Mouse (Mus musculus): ENCODE results near the gene Dgkk.
"Not testable (repeated sequence)": the region's sequence is repeated elsewhere in the genome, so short reads cannot be mapped to it uniquely, and the experiment has no call there.

Dgkk gene

GRCm38 (mm10) chrX:6779006-6779405 lies at the start of gene Dgkk:
TSS of gene Dgkk (plus strand) at chrX:6779306.
- in situ Hi-C loops (cut with MboI, MseI): loop anchor here (10.0 kb wide), 2 partner anchors 56 to 1676 kb away; no protein-coding TSS in a partner anchor

DNA sequence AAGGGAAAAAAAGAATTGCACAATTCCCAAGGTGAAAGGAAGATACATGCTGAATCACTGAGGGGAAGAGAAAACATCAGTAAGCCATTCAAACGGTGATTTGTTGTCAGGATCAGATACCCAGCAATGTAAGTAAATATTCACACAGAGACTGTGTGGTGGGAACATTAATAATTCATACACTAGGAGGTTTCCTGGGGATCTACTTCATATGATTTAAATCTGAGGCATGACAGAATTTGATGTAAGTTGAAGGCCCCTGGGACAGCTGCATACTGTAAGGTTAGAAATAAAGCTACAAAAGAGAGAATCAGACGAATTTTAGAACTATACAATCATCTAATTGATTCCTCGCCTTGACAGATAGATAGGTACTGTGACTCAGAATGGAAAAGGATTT lies 45.1 kb upstream of the Dgkk start:
- in situ Hi-C loops (cut with MboI, MseI): no loop called here

DNA sequence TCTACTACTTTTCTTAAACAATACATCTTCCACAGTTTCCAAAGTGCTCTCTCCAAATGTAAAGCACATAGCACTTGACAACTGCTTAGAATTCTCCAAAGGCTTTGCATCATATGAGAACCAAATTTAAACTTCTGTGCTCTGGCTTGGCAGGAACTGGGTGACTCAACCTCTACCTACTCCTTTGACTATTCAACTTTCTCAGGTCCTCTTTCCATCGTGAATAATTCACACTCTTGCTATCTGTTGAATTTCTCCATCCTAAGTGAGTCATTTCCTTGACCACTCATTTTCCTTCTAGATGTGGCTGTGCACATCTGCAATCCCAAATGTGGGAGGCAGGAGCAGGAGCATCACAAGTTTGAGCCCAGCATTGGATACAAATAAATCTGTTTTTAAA lies 28.4 kb upstream of the Dgkk start:
- in situ Hi-C loops (cut with MboI, MseI): no loop called here

GRCm38 (mm10) chrX:6751549-6752047 lies 27.5 kb upstream of the Dgkk start:
- in situ Hi-C loops (cut with MboI, MseI): no loop called here

GRCm38 (mm10) chrX:6777489-6778249 lies 1.4 kb upstream of the Dgkk start:
- in situ Hi-C loops (cut with MboI, MseI): loop anchor here (10.0 kb wide), 2 partner anchors 57 to 1677 kb away; no protein-coding TSS in a partner anchor

DNA sequence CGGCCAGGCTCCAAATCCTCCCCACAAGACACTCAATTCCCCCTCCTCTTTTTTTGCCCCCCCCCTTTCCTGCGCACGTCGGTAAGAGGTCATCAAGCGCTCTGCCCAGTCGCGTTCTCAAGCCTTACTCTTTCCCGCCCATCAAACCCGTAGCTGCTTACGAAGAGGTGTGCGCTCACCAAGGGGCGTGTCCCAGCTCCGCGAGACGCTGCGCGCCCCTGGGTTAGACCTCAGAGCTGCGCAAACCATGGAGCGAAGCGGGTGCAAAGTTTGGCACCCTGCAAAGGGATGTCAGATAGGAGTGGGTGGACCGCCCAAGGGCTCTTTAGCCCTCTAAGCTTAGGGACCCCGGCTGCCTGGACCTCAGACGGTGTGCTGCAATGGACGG lies 862 bp upstream of the Dgkk start:
- in situ Hi-C loops (cut with MboI, MseI): loop anchor here (10.0 kb wide), 2 partner anchors 57 to 1677 kb away; no protein-coding TSS in a partner anchor

GRCm38 (mm10) chrX:6779969-6780539 lies 948 bp downstream of the Dgkk start:
- in situ Hi-C loops (cut with MboI, MseI): loop anchor here (10.0 kb wide), 2 partner anchors 55 to 1675 kb away; no protein-coding TSS in a partner anchor

DNA sequence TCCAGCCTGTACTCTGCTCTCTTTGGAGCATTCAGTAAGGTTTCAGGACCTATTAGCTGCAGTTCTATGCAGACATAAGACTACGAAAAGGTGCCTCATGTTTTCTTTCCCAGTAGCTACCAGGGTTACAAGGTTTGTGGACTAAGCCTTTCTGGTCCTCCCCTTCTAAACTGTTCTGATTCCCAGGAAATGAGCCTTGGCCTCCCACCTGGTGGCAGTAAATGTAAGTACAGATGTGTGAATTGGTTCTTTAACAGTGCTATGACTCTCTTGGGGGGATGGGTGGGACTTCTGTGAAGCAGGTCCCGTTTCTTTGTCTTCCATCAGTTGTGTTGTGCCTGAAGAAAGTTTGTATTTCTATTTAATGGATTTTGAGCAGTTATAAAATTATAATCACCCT lies 53.4 kb downstream of the Dgkk start:
- in situ Hi-C loops (cut with MboI, MseI): loop anchor here (10.0 kb wide), 1 partner anchor 58 kb away; the partner anchor contains the start of gene Dgkk

GRCm38 (mm10) chrX:6853466-6853865 lies 74.4 kb downstream of the Dgkk start:
- in situ Hi-C loops (cut with MboI, MseI): loop anchor here (5.0 kb wide), 1 partner anchor 86 kb away; no protein-coding TSS in a partner anchor

DNA sequence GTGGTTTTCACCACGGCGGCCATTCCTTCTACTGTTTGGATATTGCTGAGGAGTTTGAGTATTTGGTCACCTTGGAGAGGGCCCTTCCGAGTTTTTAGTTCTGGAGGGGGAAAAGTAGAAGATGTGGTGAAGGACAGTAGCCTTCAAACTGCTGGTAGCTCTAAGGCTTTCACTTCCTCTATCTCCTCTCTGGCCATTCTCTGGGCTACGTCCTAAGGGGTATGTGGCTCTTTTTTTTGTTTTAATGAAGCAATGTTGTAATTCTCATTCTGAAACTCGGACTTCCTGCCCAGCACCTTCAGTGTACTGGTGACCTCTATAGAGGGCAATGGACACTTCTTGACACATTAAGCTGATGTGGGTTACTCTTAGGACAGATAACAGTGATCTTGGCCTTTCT lies 75.0 kb downstream of the Dgkk start:
- in situ Hi-C loops (cut with MboI, MseI): loop anchor here (5.0 kb wide), 1 partner anchor 87 kb away; no protein-coding TSS in a partner anchor

DNA sequence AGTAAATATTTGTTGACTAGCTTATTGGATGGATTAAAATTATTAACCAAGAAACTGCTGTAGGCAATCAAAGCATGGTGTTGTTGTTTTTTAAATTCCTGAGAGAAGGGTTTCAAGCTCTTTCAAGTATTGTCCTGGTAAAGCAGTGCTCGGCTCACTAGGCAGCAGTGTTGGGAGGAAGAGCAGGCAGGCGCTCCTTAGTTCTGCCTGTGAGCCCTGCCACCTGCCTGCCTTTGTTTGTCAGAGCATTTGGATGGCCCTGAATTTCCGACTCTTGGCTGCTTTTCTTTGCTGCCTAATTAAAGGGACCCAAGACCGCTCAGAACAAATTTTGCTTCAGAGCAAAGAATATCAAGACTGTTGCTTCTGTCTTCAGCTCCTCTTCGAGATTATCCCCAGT lies 114.8 kb downstream of the Dgkk start:
- in situ Hi-C loops (cut with MboI, MseI): no loop called here

DNA sequence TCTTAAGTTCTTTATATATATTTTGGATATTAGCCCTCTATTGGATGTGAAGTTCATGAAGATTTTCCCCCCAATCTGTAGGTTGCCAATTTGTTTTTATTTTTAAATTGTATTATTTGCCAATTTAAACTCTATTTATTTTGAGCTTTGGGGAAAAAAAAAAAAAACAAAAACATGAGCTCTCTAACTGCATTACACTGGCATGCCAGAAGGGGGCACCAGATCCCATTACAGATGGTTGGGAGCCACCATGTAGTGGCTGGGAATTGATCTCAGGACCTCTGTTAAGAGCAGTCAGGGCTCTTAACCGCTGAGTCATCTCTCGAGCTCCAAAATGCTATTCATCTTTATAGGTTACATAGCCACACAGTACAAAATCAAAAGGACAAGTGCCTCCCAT lies 131.9 kb downstream of the Dgkk start:
- in situ Hi-C loops (cut with MboI, MseI): loop anchor here (10.0 kb wide), 1 partner anchor 646 kb away; no protein-coding TSS in a partner anchor

GRCm38 (mm10) chrX:6922165-6922564 lies 143.1 kb downstream of the Dgkk start:
- in situ Hi-C loops (cut with MboI, MseI): no loop called here

DNA sequence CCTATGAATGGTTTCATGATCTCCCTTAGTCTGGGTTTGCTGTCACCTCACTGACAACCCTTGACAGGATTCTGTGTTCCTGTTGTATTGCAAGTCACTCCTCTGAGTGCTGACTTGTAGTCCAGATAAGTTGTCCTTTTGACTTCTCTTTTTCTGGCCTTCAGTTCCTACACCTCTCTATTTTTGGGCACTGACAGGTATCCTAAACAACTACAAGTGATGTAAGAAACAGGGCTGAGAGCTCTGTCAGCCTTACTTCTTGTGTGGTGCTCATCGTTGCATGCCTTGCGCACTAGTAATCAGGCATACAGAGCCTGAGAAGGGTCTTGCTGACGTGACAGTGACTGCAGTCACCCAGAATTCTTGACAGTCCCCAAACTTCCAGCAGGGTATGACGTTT lies 147.1 kb downstream of the Dgkk start:
- in situ Hi-C loops (cut with MboI, MseI): no loop called here

DNA sequence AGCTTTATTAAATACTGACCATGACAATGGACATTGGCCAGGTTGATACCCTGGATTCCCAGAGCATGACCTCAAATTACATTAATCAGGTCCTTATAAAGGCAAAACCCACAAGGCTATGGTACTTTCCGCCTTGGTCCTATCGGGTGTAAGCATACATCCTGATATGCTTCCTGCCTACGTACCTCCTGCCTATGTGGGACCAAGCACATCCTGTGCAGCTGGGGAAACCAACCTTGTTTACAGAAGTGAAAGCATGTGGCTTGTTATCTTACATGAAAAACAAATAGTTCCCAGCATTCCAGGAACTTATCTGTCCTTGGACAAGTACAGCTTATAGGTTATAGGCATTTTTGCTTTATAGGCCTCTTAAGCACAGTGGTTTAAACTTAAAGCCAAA lies 189.5 kb downstream of the Dgkk start:
- in situ Hi-C loops (cut with MboI, MseI): no loop called here

GRCm38 (mm10) chrX:6971956-6972355 lies 192.8 kb downstream of the Dgkk start:
- in situ Hi-C loops (cut with MboI, MseI): no loop called here

- in situ Hi-C loops (cut with MboI, MseI): not testable (repeated sequence)
Observed at GRCm38 (mm10) chrX:6983916-6984315, 204.8 kb downstream of the Dgkk start.

All from T-helper 1 cell (primary cell).